Mouse (Mus musculus) adrenal gland (tissue): ENCODE data around the gene Cracr2a.

Source experiments
- intact Hi-C: fragments of 180-260 bp; cut with DNase I; formaldehyde crosslinking; loops from one replicate; pipeline ENCODE4 v1.15.1; 2025

Gene Cracr2a

GRCm38 (mm10) chr6:127684981-127685380, 123.8 kb downstream of the Cracr2a start:
- intact Hi-C loops = no loop called here

DNA sequence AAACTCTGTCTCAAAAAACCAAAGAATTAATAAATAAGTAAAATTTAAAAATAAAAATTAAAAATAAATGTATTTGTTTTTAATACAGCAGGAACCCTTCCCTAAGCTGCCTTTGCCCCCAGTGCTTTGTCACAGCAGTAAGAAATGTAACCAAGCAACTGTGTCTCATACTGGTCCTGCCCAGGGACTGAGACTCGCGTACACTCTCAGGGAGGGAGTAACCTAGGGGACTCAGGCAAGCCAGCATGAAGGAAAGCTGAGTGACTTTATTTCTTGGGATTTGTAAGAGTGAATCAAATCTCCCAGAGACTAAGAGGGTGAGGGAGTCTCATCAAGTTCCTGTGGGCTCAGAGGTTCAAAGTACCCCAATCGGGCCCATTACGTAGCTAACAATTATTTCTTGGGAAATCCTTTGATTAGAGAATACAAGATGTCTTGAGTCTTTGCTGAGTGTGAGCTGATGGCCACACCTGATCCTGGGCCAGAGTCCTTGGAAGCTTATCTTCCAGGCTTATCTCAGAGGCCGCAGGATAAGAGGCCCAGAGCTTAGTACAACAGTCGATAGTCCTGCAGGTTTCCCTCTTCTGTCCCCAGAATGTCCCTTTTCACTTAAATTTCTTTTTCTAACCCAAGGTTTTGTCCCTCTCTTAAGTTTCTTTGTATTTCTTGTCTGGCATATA, 126.2 kb downstream of the Cracr2a start:
- intact Hi-C loops = no loop called here

GRCm38 (mm10) chr6:127692298-127692697, 131.2 kb downstream of the Cracr2a start:
- intact Hi-C loops = no loop called here

DNA sequence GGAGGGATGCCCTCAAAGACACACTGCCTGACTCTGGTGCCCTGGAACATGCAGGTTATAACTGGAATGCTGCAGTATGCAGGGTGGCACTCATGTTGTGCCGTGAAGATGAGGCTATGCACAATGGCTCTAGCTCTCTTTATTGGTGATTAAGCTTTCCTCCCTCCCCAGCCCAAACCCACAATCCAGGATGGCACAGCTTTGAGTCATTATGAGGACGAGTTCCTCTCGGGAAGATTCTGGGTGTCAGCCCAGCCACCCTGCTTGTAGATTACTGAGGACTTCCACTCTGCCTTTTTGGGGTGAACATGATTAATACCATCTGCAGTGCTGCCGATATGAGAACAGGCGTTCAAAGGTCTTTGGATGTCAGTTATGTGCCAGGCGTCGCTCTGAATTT, 132.5 kb downstream of the Cracr2a start:
- intact Hi-C loops = no loop called here

- intact Hi-C loops = no loop called here
These were observed 140.1 kb downstream of the Cracr2a start for GRCm38 (mm10) chr6:127701036-127701783.

DNA sequence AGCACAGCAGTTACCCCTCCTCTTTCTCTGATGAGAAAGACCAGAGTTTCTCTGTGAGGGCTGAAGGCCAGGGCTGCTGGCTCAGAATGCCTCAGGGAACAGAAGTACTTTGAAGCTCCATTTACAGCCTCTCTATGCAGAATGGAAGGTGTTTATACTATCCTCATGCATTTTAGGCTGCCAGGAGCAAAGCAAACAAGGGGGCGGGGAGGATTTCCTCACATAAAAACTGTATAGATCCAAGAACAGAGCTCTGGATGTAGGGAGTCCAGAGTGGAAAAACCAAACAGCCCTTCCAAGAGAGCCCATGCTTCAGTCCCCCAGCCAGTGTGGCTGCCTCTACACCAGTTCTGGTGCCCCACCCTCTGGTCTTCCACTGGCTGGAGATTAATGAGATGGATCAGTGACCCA, 147.1 kb downstream of the Cracr2a start:
- intact Hi-C loops = no loop called here

GRCm38 (mm10) chr6:127714906-127715305, 153.8 kb downstream of the Cracr2a start:
- intact Hi-C loops = no loop called here

DNA sequence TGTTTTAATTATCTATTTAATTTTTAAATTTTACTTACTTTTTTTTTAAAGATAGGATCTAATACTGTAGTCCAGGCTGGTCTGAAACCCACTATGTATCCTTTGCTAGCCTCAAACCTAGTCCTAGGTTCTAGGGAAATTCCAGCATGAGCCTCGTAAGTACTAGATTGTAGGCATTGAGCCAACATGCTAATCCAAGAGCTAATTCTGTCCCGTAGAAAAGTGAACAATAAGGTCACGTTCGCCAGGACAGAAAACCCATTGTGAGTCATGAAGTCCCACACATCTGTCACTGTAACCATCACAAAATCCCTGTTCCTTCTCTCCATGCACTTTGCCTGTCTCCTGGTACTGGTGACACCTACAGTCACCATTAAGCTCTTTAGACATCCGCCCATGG, 154.3 kb downstream of the Cracr2a start:
- intact Hi-C loops = no loop called here

DNA sequence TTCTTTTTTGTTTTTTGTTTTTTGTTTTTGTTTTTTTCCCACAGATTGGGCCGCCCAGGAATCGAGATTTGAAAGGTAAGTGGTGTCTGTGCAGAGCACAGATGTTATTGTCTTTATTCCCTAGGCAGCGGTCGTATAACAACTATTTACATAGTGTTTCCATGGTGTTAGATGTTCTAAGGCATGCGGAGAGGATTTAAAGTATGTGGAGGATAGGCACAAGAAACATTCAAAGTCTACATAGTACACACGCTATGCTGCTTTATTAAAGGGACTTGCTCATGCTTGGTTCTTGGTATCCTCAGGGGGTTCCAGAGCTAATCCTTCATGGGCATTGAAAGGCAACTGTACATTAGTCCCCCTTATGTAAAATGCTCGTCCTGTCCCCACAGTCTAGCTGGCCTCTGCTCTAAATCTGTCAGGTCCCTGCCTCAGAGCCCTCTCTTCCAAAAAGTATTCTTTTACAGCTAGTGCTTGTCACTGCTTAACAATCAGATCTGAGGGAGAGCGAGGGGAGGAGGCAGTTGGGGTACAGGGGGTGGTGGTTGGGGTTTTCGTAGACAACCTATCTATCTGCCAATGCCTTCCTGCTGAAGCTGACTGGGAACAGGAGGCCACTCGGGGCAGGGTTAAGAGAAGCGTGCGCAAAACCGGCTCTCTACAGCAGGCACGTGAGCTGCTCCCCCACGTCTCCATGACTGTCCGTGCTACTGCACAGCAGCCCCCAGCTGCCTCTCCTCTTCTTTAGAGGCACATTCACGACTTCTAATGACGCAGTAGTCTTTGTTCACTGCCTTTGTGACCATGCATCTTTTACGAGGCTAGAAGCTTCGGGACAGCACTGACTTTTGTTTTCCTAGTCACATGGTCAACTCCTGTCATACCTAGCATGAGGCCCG, 156.3 kb downstream of the Cracr2a start:
- intact Hi-C loops = no loop called here

GRCm38 (mm10) chr6:127719875-127720274, 158.7 kb downstream of the Cracr2a start:
- intact Hi-C loops = no loop called here

DNA sequence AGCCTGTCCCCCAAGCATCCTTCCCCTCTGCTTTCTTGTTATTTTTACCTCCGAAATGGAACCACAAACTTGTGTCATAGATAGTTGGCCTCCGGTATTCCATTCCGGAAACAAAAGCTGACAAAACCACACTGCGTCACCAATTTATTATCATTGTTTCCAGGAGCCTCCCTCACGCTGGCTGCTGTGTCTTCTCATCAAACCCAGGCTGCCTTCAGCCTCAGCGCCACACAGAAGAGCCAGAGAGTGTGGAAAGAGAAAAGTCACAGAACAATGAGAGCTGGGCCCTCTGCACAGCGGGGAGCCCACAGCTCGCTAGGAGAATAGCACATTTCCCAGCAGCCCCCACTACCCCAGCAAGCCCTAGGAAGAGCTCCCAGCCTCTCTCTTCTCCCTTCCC, 162.0 kb downstream of the Cracr2a start:
- intact Hi-C loops = no loop called here
